Mouse (Mus musculus) liver, postnatal 0 days (tissue): ENCODE measurements around the gene Acoxl.

Experiments
- CTCF ChIP-seq: sonication (generic); IDR thresholded peaks from 2 replicates; pipeline ENCODE4 v1.5.1; 2016; ENCODE audit warnings: antibody characterized with exemption, low read depth
- EP300 ChIP-seq: IDR thresholded peaks from 2 replicates; pipeline ENCODE4 v1.6.1; 2016; ENCODE audit warnings: antibody characterized with exemption, low read depth, mild to moderate bottlenecking

DNA sequence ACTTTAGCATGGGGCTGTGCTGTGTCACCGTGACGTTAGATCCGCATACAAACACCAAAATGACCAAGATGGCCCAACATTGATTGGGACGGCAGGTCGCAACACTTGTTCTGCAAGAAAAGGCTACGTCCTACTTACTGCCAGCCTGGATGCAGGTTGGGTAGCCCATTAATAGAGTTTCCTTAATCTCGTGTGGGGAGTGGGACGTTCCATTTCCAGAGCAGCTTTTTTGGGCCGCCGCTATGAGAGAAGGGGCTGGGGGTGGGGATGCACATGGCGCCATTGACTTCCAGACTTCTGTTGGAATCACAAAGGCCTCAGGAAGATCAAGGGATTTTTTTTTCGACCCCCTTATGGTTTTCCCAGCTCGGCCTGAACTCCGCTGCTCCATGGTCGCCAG, 286.0 kb downstream of the Acoxl start:
- TF ChIP-seq CTCF (no peak), EP300 (no peak)
